Mouse (Mus musculus) megakaryocyte, adult 5-6 weeks (primary cell): ENCODE data around the gene Grk3. TPM values are rescaled to one million over a fixed set of nuclear protein-coding genes. Genes with fewer than 3 reads are reported as not detected.

Experiments
- ATAC-seq: 2 replicates; pipeline ENCODE4 v1.8.0; 2016; ENCODE audit warnings: mild to moderate bottlenecking, inconsistent platforms; ENCODE audit not compliant: poor library complexity, severe bottlenecking
- total RNA-seq, 2 experiments: library from RNA; stranded (forward) in 1 of 2; stranded (reverse) in 1 of 2; fragments of 153-499, 151-499 nt in 1 of 2; fragments of 221-1000, 200-1000 nt in 1 of 2; gene quantifications; 2 replicates each; pipeline versions ENCODE4 v1.2.3 to v1.2.4; 2015 to 2017

Gene Grk3
- total RNA-seq, 2 experiments from 2014 or later, result 23.3 to 29.3 TPM

GRCm38 (mm10) chr5:113009183-113009820 lies 6.3 kb downstream of the Grk3 start:
- ATAC-seq, result peak; percentile 76

GRCm38 (mm10) chr5:113008496-113008895 lies 7.1 kb downstream of the Grk3 start:
- no peak for ATAC-seq

- peak; percentile 60 for ATAC-seq
Observed at GRCm38 (mm10) chr5:113006997-113007396, 8.6 kb downstream of the Grk3 start.

GRCm38 (mm10) chr5:113005941-113006391 lies 9.6 kb downstream of the Grk3 start:
- no peak for ATAC-seq

GRCm38 (mm10) chr5:113002821-113003380 lies 12.7 kb downstream of the Grk3 start:
- no peak for ATAC-seq

- ATAC-seq, result peak; percentile 27; the same call in 1 of the 2 replicates
Observed at GRCm38 (mm10) chr5:112999227-112999626, 16.4 kb downstream of the Grk3 start.

- no peak for ATAC-seq
Observed at GRCm38 (mm10) chr5:112997516-112998186, 17.9 kb downstream of the Grk3 start.

GRCm38 (mm10) chr5:112991245-112991644 lies 24.3 kb downstream of the Grk3 start:
- ATAC-seq, result peak; percentile 81

GRCm38 (mm10) chr5:112981931-112982330 lies 33.7 kb downstream of the Grk3 start:
- ATAC-seq, result no peak

GRCm38 (mm10) chr5:112979710-112980109 lies 35.9 kb downstream of the Grk3 start:
- no peak for ATAC-seq

GRCm38 (mm10) chr5:112979195-112979594 lies 36.4 kb downstream of the Grk3 start:
- no peak for ATAC-seq

- ATAC-seq, result no peak
Observed at GRCm38 (mm10) chr5:112977089-112977488, 38.5 kb downstream of the Grk3 start.

GRCm38 (mm10) chr5:112973596-112973995 lies 42.0 kb downstream of the Grk3 start:
- ATAC-seq, result peak; percentile 32; the same call in 1 of the 2 replicates

- peak; percentile 97 for ATAC-seq
Observed at GRCm38 (mm10) chr5:112972297-112972696, 43.3 kb downstream of the Grk3 start.

GRCm38 (mm10) chr5:112963495-112963894 lies 52.1 kb downstream of the Grk3 start:
- ATAC-seq, result no peak

GRCm38 (mm10) chr5:112962166-112962565 lies 53.4 kb downstream of the Grk3 start:
- ATAC-seq, result no peak

GRCm38 (mm10) chr5:112960911-112961310 lies 54.7 kb downstream of the Grk3 start:
- ATAC-seq, result no peak

- no peak for ATAC-seq
Observed at GRCm38 (mm10) chr5:112958293-112958692, 57.3 kb downstream of the Grk3 start.

- ATAC-seq, result no peak
Observed at GRCm38 (mm10) chr5:112956841-112957240, 58.8 kb downstream of the Grk3 start.

GRCm38 (mm10) chr5:112956368-112956767 lies 59.2 kb downstream of the Grk3 start:
- ATAC-seq, result no peak

- ATAC-seq, result peak; percentile 85
Observed at GRCm38 (mm10) chr5:112950847-112951246, 64.7 kb downstream of the Grk3 start.

- no peak for ATAC-seq
Observed at GRCm38 (mm10) chr5:112945925-112946324, 69.7 kb downstream of the Grk3 start.
